Mouse (Mus musculus) olfactory bulb, adult 2 months (tissue): ENCODE data around the gene Trak1. TPM values are rescaled to one million over a fixed set of nuclear protein-coding genes. Genes with fewer than 3 reads are reported as not detected.

Experiments
- H3K27ac ChIP-seq: fragments of 200-500 bp; 2 replicates; pipeline ENCODE4 v1.5.1; 2012; ENCODE audit warnings: low read depth, low read length; ENCODE audit not compliant: insufficient read depth
- H3K4me1 ChIP-seq: fragments of 200-500 bp; 2 replicates; pipeline ENCODE4 v1.6.1; 2012; ENCODE audit warnings: low read length; ENCODE audit not compliant: control insufficient read depth, insufficient read depth
- H3K4me3 ChIP-seq: fragments of 200-500 bp; 2 replicates; pipeline ENCODE4 v1.5.1; 2012; ENCODE audit warnings: mild to moderate bottlenecking, low read depth, low read length, moderate library complexity; ENCODE audit not compliant: insufficient read depth
- CTCF ChIP-seq: fragments of 200-500 bp; IDR thresholded peaks from 2 replicates; pipeline ENCODE4 v1.5.1; 2012; ENCODE audit warnings: low read depth, mild to moderate bottlenecking, low read length, moderate library complexity; ENCODE audit not compliant: insufficient read depth
- POLR2A ChIP-seq: fragments of 200-500 bp; IDR thresholded peaks from 2 replicates; pipeline ENCODE4 v1.6.1; 2012; ENCODE audit warnings: mild to moderate bottlenecking, low read depth, low read length, moderate library complexity; ENCODE audit not compliant: insufficient read depth
- WGBS: fragments of 180-500 bp; shearing (Covaris S2); methylation state at CpG from one replicate; pipeline ENCODE4 v1.1.7; 2018; 5-methylcytosine and 5-hydroxymethylcytosine counted together
- polyA plus RNA-seq: library from polyadenylated mRNA; stranded (reverse); fragments of >200 nt; gene quantifications from 2 replicates; pipeline ENCODE4 v1.2.4, GENCODE M21; 2012; ENCODE audit warnings: low replicate concordance; ENCODE audit not compliant: missing spikeins, insufficient read depth, insufficient read length

The Trak1 gene
- polyA plus RNA-seq, 1 experiment, result not detected

DNA sequence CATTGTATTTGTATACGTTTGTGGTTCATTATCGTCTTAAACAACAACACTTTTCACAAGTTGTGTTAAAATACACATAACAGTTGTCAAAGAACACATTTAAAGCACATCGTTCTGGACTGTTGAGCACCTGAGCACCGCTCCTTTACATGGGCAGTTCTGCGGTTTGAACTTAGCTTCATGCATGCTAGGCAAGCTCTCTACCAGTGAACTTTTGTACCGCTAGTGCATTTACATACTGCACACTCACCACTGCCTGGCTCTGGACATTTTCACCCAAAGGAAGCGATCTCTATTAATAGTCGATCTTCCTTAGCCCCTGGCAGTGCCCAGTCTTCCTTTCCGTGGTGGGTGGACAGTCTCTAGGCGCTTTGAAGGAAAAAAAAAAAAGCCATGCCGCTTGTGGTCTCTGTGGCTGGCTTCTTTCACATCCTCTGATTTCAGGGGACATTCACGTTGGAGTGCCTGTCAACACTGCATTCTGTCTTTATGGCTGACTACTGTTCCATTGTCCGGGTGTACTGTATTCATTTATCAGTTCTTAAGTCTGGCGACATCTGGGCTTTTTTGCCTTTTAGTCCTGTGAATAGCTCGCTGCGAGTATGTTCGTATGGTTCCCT lies 84.5 kb downstream of the Trak1 start:
- WGBS, result 57% methylated on average over 17 of the region's 17 CpGs
- Histone ChIP-seq H3K4me1 (peaks cover 29% of the 10 kb centered on the region), H3K4me3 (no peak overlapping the region), H3K27ac (no peak overlapping the region)
- TF ChIP-seq POLR2A, result no peak
- TF ChIP-seq CTCF, result no peak

DNA sequence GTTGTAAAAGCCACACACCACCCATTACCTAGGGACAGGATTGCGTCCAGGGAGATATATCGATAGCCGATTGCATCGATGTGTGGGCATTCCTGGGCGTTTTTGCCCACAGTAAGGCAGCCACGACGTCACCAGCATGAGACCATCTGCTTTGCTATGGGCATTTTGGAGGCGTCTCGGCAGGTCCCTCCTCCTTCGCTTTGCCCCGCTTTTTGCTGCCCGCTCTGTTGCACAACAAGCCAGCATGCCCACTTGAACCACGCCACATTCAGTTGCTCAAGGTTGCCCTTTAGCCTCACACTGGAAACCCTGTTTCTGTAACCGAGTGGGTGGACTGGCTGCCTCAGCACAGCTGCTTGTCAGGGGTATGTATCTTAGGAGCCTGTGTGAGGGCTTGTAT lies 85.3 kb downstream of the Trak1 start:
- TF ChIP-seq POLR2A (no peak), CTCF (no peak)
- peak overlapping the region; percentile 18 for H3K27ac ChIP-seq
- 68% methylated on average over 14 of the region's 14 CpGs for WGBS
- no peak overlapping the region for H3K4me3 ChIP-seq
- H3K4me1 ChIP-seq, result peaks cover 29% of the 10 kb centered on the region

DNA sequence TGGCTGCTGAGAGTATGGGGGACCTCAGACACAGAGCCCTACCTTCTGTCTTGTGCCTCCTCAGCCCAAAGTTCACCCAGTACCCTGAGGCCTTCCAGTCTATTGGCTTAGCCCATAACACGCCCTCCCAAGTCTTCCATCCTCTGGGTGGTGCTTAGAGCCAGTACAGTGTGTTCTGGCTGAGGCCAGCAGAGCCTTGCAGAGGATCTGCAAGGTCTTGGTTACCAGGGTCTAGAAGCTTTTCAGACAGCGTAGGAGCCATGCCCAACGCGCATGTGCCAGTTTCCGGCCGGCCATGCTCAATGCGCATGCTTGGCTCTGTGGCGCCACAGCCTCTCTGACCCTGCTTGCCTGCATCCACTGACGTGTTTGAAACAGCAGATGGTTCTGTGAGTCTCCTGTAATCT lies 85.9 kb downstream of the Trak1 start:
- no peak for TF ChIP-seq POLR2A
- no peak for TF ChIP-seq CTCF
- H3K4me1 ChIP-seq, result peaks cover 33% of the 10 kb centered on the region
- 71% methylated on average over 9 of the region's 9 CpGs for WGBS
- H3K4me3 ChIP-seq, result no peak overlapping the region
- peak overlapping the region; percentile 18 for H3K27ac ChIP-seq

DNA sequence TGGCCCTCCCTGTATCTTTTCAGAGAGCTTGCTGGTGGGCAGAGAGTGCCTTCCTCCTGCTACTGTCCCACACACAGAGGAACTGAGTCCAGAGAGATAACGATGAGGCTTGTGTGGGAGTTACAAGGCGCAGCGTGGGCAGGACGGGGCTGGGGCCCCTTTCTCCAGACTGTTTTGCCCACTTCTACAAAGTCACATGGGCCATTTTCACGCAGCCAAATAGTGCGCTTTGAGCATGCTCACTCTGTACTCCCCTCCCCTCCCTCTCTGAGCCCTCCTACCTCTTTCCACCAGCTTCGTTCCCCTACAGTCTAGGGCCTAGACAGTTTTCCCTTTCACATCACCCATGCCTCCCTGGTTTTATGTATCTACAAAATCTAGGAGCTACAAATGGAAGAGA lies 87.3 kb downstream of the Trak1 start:
- H3K4me1 ChIP-seq, result peaks cover 45% of the 10 kb centered on the region

DNA sequence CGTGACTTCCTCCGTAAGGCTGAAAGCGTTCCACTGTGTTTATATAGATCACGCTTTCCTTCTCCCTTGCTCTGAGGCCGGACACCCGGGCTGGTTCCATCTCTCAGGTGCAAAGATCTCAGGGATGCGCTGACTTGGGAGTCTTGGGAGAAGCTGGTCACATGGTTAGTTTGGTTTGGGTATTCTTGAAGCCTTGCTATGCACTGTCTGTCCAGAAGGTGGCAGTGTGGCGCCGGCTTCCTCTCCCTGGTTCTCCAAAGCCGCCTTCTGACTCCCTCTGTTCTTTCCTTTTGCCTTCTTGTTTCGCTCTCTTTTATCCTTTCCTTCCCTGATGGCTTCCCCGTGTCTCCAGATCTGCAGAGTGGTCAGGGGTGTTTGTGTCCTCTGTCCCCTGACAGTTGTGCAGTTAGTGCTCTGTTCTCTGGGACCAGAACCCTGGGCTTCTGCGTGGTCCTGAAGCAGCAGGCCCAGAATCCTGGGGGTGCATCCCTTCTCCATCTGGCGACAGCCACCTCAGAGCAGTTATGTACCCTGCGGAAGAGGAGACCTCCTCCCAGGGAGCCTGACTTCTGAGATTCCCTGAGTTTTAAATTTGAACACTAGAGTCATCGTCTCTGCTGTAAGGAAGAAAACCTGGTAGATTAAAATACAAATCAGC lies 87.9 kb downstream of the Trak1 start:
- no peak for TF ChIP-seq POLR2A
- peak; percentile 58 for TF ChIP-seq CTCF
- H3K4me3 ChIP-seq, result no peak overlapping the region

More for the DNA sequence above, 87.3 kb downstream of the Trak1 start:
- Histone ChIP-seq H3K4me3 (no peak overlapping the region), H3K27ac (no peak overlapping the region)
- no peak for TF ChIP-seq CTCF
- 73% methylated on average over 7 of the region's 7 CpGs for WGBS

DNA sequence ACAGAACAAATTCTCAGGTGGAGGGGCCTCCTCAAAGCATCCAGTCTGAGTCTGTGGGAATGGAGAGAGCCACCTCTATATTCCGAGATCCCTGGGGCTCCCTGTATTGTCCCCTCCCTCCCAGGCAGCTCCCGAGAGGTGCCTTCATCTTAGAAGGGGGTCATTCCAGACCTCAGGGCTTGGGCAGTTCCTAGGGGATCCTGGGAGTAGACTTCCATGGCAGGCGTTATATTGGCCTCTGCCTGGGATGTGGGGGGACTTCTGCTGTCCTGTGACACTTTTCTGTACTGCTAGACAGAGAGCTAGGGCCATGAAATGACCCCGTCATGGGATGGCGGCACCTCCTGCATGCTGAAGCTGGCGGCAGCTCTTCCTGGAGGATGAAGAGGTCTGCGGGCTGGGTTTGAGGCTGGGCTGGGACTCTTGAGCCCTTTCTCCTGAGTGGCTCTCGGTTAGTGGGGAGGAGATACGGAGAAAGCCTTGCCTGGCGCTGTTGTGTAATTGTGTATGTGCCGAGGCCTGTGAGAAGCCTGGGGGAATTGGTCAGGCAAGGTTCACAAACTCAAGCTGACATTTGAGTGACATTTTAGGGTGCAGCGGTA lies 88.5 kb downstream of the Trak1 start:
- H3K4me3 ChIP-seq, result no peak overlapping the region
- TF ChIP-seq POLR2A (no peak), CTCF (no peak)
- peak overlapping the region; percentile 27; the same call in 1 of the 2 replicates for H3K27ac ChIP-seq
- H3K4me1 ChIP-seq, result peaks cover 46% of the 10 kb centered on the region
- 67% methylated on average over 12 of the region's 12 CpGs for WGBS

More for the DNA sequence above, 87.9 kb downstream of the Trak1 start:
- WGBS, result 26% methylated on average over 16 of the region's 16 CpGs
- Histone ChIP-seq H3K27ac (peak overlapping the region; percentile 27), H3K4me1 (peaks cover 49% of the 10 kb centered on the region)

DNA sequence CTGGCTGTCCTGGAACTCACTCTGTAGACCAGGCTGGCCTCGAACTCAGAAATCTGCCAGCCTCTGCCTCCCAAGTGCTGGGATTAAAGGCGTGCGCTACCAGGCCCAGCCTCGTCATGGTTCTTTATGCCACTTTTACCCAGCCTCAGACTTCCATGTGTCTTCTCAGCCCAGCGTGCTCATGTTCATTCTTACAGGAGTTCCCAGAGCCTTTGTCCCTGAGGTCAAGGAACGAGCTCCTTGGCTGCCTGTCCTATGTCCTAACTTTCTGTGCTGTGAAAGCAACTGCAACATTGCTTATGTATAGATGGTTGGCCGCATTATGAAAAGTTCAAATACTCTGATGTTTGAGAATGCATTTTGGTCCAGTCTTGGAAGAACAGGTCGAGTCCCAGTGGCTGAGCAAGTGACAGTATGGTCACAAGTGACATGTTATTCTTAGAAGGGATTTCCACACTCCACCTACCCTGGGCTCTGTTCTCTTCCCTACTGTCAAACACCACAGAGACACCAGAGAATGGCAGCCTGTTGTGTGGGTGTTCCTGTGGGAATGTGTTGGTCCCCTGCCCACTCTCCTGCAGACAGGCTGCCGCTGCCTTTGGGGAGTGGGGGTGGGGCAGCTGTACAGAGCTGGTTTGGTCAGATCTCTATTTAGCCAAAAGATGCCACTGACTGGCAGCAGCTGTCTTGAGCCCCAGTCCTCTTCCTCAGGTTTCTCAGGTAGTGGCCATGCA lies 90.4 kb downstream of the Trak1 start:
- Histone ChIP-seq H3K4me3 (no peak overlapping the region), H3K27ac (no peak overlapping the region), H3K4me1 (peaks cover 41% of the 10 kb centered on the region)
- TF ChIP-seq CTCF, result no peak
- no peak for TF ChIP-seq POLR2A
- WGBS, result 72% methylated on average over 9 of the region's 9 CpGs

DNA sequence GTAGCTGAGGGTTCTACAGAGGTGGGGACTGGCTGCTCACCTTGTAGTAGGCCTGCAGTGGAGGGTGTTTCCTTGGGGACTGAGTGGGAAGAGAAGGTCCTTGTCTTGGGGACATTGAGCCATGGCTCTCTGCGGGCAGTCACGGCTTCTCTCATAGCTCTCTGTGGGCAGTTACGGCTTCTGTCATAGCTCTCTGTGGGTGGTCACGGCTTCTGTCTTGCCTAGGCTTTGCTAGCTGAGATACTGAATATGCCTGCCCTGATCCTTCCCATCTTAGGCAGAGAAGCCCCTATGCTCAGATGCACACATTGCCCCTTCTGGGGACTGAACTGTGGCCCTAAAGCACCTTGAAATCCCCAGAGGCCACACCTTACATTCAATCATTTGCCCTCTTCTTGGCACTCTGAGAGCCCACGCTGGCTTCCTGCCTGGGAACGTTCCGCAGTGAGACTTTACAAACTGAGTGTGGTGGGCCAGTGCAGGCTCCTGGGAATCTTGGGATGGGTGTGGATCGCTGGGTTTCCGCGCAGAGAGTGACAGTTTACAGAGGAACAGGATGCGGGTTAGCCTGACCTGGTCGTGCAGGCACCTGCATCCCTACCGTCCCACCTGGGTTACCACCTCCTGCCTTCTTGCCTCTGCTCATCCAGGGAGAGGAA lies 91.1 kb downstream of the Trak1 start:
- Histone ChIP-seq H3K4me1 (peaks cover 35% of the 10 kb centered on the region), H3K4me3 (no peak overlapping the region), H3K27ac (no peak overlapping the region)
- WGBS, result 58% methylated on average over 13 of the region's 13 CpGs
- TF ChIP-seq CTCF (no peak), POLR2A (no peak)

DNA sequence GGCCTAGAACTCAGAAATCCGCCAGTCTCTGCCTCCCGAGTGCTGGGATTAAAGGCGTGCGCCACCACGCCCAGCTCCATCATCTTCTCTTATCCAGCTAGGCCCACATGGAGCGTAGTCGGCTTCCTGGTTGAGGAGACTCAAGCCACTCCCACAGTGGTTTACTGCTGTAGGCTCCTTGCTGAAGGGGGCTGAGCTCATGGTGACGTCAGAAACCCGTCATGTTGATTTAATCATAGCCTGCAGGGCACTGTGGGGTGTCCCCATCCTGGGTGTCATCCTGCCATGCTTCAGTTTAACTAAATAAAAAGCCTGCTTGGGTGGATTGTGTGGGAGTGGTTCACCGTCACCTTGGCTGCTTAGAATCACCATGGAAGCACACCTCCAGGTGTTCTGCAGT lies 92.0 kb downstream of the Trak1 start:
- Histone ChIP-seq H3K27ac (no peak overlapping the region), H3K4me1 (peaks cover 35% of the 10 kb centered on the region), H3K4me3 (no peak overlapping the region)
- no peak for TF ChIP-seq POLR2A
- TF ChIP-seq CTCF, result no peak
- WGBS, result 68% methylated on average over 10 of the region's 10 CpGs
